Mouse (Mus musculus) embryonic fibroblast, embryonic 13.5 days (primary cell): ENCODE measurements around the gene Snx27. TPM values are rescaled to one million over a fixed set of nuclear protein-coding genes. Genes with fewer than 3 reads are reported as not detected.

ENCODE experiments used
- H3K27ac ChIP-seq: 2 replicates; pipeline ENCODE4 v1.5.1; 2012; ENCODE audit warnings: low read length, control low read depth, inconsistent platforms; ENCODE audit not compliant: insufficient read depth
- H3K4me1 ChIP-seq: 2 replicates; pipeline ENCODE4 v1.6.1; 2011; ENCODE audit warnings: low read length; ENCODE audit not compliant: control insufficient read depth, insufficient read depth
- H3K4me3 ChIP-seq: 2 replicates; pipeline ENCODE4 v1.5.1; 2011; ENCODE audit warnings: mild to moderate bottlenecking, control low read depth, low read length; ENCODE audit not compliant: insufficient read depth
- CTCF ChIP-seq: IDR thresholded peaks from 2 replicates; pipeline ENCODE4 v1.5.1; 2011; ENCODE audit warnings: mild to moderate bottlenecking, control low read depth, low read length, moderate library complexity, borderline replicate concordance; ENCODE audit not compliant: insufficient read depth
- POLR2A ChIP-seq: IDR thresholded peaks from 2 replicates; pipeline ENCODE4 v1.6.1; 2011; ENCODE audit warnings: low read depth, mild to moderate bottlenecking, control low read depth, low read length, moderate library complexity
- polyA plus RNA-seq: library from polyadenylated mRNA; stranded (reverse); fragments of >200 nt; gene quantifications from 2 replicates; pipeline ENCODE4 v1.2.4, GENCODE M21; 2011; ENCODE audit warnings: low read depth; ENCODE audit not compliant: missing spikeins, insufficient read length

Gene Snx27
- 33.2 and 41.1 TPM in 2 replicates for polyA plus RNA-seq

DNA sequence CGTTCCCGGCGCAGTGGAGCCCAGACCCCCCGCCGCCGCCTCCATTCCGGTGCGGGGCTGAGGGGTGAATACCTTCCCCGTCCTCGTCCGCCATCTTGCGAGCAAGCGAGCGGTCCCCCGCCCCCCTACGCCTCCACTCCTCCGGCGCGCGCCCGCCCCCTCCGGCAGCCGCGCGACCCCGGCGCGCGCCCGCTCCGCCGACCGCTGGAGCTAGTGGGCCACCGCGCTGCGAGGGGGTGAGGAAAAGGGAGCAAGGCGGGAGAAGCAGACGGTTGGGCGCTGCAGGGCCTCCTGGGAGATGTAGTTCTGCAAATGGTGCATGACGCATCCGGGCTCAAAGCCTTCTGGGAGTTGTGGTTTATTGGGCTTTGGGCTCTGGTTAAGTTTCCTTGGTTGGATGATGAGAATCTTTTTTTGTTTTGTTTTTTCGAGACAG lies at the start of gene Snx27:
Snx27 (minus strand) TSS at position 261 of the 436 bp plus-strand sequence.
- TF ChIP-seq CTCF (no peak), POLR2A (no peak; the same call in 1 of the 2 replicates)
- Histone ChIP-seq H3K27ac (peak within 1 kb of the TSS; percentile 6; the same call in 1 of the 2 replicates), H3K4me3 (peak within 1 kb of the TSS; percentile 77), H3K4me1 (peaks cover 2% of the 10 kb centered on the region; the same call in 1 of the 2 replicates)

- TF ChIP-seq CTCF (no peak), POLR2A (no peak)
- Histone ChIP-seq H3K4me1 (no peaks in the 10 kb centered on the region), H3K27ac (no peak overlapping the region), H3K4me3 (no peak overlapping the region)
These were observed 47.4 kb upstream of the Snx27 start for GRCm38 (mm10) chr3:94629876-94630275.

- H3K27ac ChIP-seq: no peak overlapping the region
- TF ChIP-seq CTCF (no peak), POLR2A (no peak)
These were observed 46.2 kb upstream of the Snx27 start for GRCm38 (mm10) chr3:94628712-94629111.

GRCm38 (mm10) chr3:94624281-94624680 lies 41.8 kb upstream of the Snx27 start:
- Histone ChIP-seq H3K27ac (no peak overlapping the region; the same call in 1 of the 2 replicates), H3K4me1 (peaks cover 4% of the 10 kb centered on the region; the same call in 1 of the 2 replicates), H3K4me3 (no peak overlapping the region)
- TF ChIP-seq CTCF (no peak), POLR2A (no peak)

More at GRCm38 (mm10) chr3:94628712-94629111, 46.2 kb upstream of the Snx27 start:
- peaks cover 4% of the 10 kb centered on the region; the same call in 1 of the 2 replicates for H3K4me1 ChIP-seq
- no peak overlapping the region for H3K4me3 ChIP-seq

GRCm38 (mm10) chr3:94622550-94622949 lies 40.0 kb upstream of the Snx27 start:
- no peak overlapping the region for H3K27ac ChIP-seq
- H3K4me3 ChIP-seq: no peak overlapping the region
- TF ChIP-seq POLR2A (no peak), CTCF (no peak)
- H3K4me1 ChIP-seq: peaks cover 4% of the 10 kb centered on the region; the same call in 1 of the 2 replicates

GRCm38 (mm10) chr3:94621740-94622507 lies 39.4 kb upstream of the Snx27 start:
- no peak for TF ChIP-seq CTCF
- TF ChIP-seq POLR2A: no peak
- H3K4me1 ChIP-seq: peaks cover 4% of the 10 kb centered on the region; the same call in 1 of the 2 replicates
- H3K4me3 ChIP-seq: no peak overlapping the region
- H3K27ac ChIP-seq: no peak overlapping the region

DNA sequence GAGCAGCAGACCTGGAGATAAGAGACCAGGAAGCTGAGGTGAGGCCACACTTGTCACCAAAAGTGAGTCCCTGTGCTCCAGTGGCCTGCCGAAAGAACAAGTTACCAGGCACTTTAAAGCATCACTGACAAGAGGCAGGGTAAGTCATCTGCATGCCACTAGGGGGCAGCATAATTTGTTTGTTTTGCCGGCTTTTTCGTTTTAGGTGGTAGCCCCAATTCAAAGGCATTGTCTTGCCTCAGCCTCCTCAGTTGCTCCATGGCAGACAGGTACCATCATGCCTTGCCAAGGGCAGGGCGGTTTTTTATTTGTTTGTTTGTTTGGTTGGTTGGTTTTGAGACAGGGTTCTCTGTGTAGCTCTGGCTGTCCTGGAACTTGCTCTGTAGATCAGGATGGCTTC lies 34.2 kb upstream of the Snx27 start:
- no peak overlapping the region for H3K27ac ChIP-seq
- no peaks in the 10 kb centered on the region; the same call in 1 of the 2 replicates for H3K4me1 ChIP-seq
- no peak overlapping the region for H3K4me3 ChIP-seq
- TF ChIP-seq POLR2A (no peak), CTCF (no peak)

- H3K4me1 ChIP-seq: peaks cover 3% of the 10 kb centered on the region
- no peak overlapping the region for H3K4me3 ChIP-seq
- no peak overlapping the region for H3K27ac ChIP-seq
- no peak for TF ChIP-seq CTCF
- TF ChIP-seq POLR2A: no peak
These were observed 30.9 kb upstream of the Snx27 start for GRCm38 (mm10) chr3:94613258-94613878.

GRCm38 (mm10) chr3:94612274-94612673 lies 29.8 kb upstream of the Snx27 start:
- Histone ChIP-seq H3K4me3 (no peak overlapping the region), H3K4me1 (peaks cover 3% of the 10 kb centered on the region), H3K27ac (no peak overlapping the region)
- TF ChIP-seq POLR2A (no peak), CTCF (no peak)
